In the genomic region with DNA sequence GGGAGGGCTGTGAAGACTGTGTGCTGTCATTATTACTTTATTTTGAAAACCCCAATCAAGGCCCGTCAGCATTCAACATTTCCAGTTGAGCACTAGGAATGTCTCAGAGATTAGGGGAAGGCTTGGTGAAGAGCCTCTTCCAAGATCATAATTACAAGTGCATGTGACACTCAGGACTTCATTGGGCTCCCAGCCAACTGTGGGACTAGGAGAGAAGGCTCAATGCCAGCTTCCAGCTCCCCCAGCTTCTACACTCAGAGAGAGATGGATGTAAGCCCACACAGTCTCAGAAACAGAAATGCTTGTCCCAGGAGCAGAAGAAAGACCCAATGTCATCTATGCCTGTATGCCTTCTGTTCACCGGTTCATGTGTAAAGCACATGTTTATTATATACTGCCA, we compare ENCODE assay signal across 18 mouse cellular contexts.
A peak's percentile ranks its signal among the peaks of the same experiment; 100 is the strongest.
DNase-seq lines count a peak whose midpoint lies in the region; ATAC-seq lines count a peak whose summit lies in the region.
"Had no signal": no experiment of that assay in that cellular context is flagged by ENCODE, and none has a peak within 500 bp of the region (broad histone marks: within the 10 kb centered on the region; RNA-seq: fewer than 3 reads in every experiment).

No protein-coding gene starts in this region.

- H3K27me3 ChIP-seq in forebrain, embryonic 14.5 days (replicated peaks; ENCODE audit: control insufficient read depth, insufficient read depth, low read length), result no peaks in the 10 kb centered on the region
- no peaks in the 10 kb centered on the region for H3K27me3 ChIP-seq in forebrain, embryonic 16.5 days (replicated peaks; ENCODE audit: control insufficient read depth, insufficient read depth, low read length)
- no peaks in the 10 kb centered on the region for H3K27me3 ChIP-seq in kidney, embryonic 14.5 days (ENCODE audit: control insufficient read depth, insufficient read depth, low read length)
- H3K27me3 ChIP-seq: CH12.LX; hindbrain, embryonic 13.5 days; kidney, embryonic 15.5 days; midbrain, embryonic 12.5 days; neural tube, embryonic 12.5 days had no signal

- H3K4me3 ChIP-seq in forebrain, embryonic 14.5 days (ENCODE audit: low read depth, low read length), result no peak overlapping the region
- H3K4me3 ChIP-seq in forebrain, embryonic 16.5 days (replicated peaks; ENCODE audit: low read length), result no peak overlapping the region
- H3K4me3 ChIP-seq in kidney, embryonic 14.5 days (ENCODE audit: low read length), result no peak overlapping the region
- H3K4me3 ChIP-seq: hindbrain, embryonic 13.5 days; kidney, embryonic 15.5 days; midbrain, embryonic 12.5 days; neural tube, embryonic 12.5 days had no signal

- intact Hi-C loops in left cerebral cortex, postnatal 36 days (cut with DNase I), result no loop called here

- H3K9me3 ChIP-seq in forebrain, embryonic 14.5 days (replicated peaks; ENCODE audit: control insufficient read depth, low read length), result no peaks in the 10 kb centered on the region
- H3K9me3 ChIP-seq in forebrain, embryonic 16.5 days (ENCODE audit: control insufficient read depth, low read length), result no peaks in the 10 kb centered on the region
- H3K9me3 ChIP-seq in kidney, embryonic 14.5 days (ENCODE audit: control insufficient read depth, low read length), result no peaks in the 10 kb centered on the region
- H3K9me3 ChIP-seq: hindbrain, embryonic 13.5 days; kidney, embryonic 15.5 days; midbrain, embryonic 12.5 days; neural tube, embryonic 12.5 days had no signal

- no peaks in the 10 kb centered on the region for H3K4me1 ChIP-seq in forebrain, embryonic 14.5 days (ENCODE audit: control insufficient read depth, insufficient read depth, low read length)
- H3K4me1 ChIP-seq in forebrain, embryonic 16.5 days (replicated peaks; ENCODE audit: control insufficient read depth, insufficient read depth, low read length), result no peaks in the 10 kb centered on the region
- H3K4me1 ChIP-seq in kidney, embryonic 14.5 days (ENCODE audit: control insufficient read depth, insufficient read depth, low read length), result no peaks in the 10 kb centered on the region
- H3K4me1 ChIP-seq: hindbrain, embryonic 13.5 days; kidney, embryonic 15.5 days; midbrain, embryonic 12.5 days; neural tube, embryonic 12.5 days had no signal

- peak; percentile 4 for DNase-seq in forebrain, embryonic 14.5 days (ENCODE audit: low spot score)
- peak; percentile 20 for DNase-seq in kidney, postnatal 14 days
- peak; percentile 22 to 23 for DNase-seq in right cerebral cortex, postnatal 10 days (ENCODE audit: low spot score in 2 of 2)
- no peak for DNase-seq in right cerebral cortex, adult 2 months (ENCODE audit: low spot score in 2 of 2)
- DNase-seq in left cerebral cortex, postnatal 36 days (ENCODE audit: low spot score in 2 of 2), result no peak
- DNase-seq: cerebellum, adult 9-11 months; gastrocnemius, postnatal 10 days; liver, postnatal 0 days; spleen, adult 18-20 months; thymus, postnatal 25 days had no signal

- H3K36me3 ChIP-seq in forebrain, embryonic 14.5 days (ENCODE audit: control insufficient read depth, insufficient read depth, low read length), result no peaks in the 10 kb centered on the region
- no peaks in the 10 kb centered on the region for H3K36me3 ChIP-seq in forebrain, embryonic 16.5 days (ENCODE audit: control insufficient read depth, insufficient read depth)
- no peaks in the 10 kb centered on the region for H3K36me3 ChIP-seq in kidney, embryonic 14.5 days (ENCODE audit: control insufficient read depth, insufficient read depth, low read length)
- H3K36me3 ChIP-seq: hindbrain, embryonic 13.5 days; kidney, embryonic 15.5 days; midbrain, embryonic 12.5 days; neural tube, embryonic 12.5 days had no signal

- H3K27ac ChIP-seq in forebrain, embryonic 14.5 days (ENCODE audit: low read depth, low read length), result no peak overlapping the region
- no peak overlapping the region for H3K27ac ChIP-seq in forebrain, embryonic 16.5 days (ENCODE audit: low read length)
- H3K27ac ChIP-seq in kidney, embryonic 14.5 days (ENCODE audit: low read depth, low read length), result no peak overlapping the region
- H3K27ac ChIP-seq: hindbrain, embryonic 13.5 days; kidney, embryonic 15.5 days; midbrain, embryonic 12.5 days; neural tube, embryonic 12.5 days had no signal

- WGBS in forebrain, embryonic 14.5 days, result 91% methylated on average over 2 of the region's 2 CpGs
- WGBS in forebrain, embryonic 16.5 days, result 79% methylated on average over 2 of the region's 2 CpGs
- 82% methylated on average over 2 of the region's 2 CpGs for WGBS in kidney, embryonic 14.5 days

- no peak overlapping the region for H3K9ac ChIP-seq in forebrain, embryonic 14.5 days (ENCODE audit: low read length)
- H3K9ac ChIP-seq in forebrain, embryonic 16.5 days (replicated peaks; ENCODE audit: low read depth, low read length), result no peak overlapping the region
- no peak overlapping the region for H3K9ac ChIP-seq in kidney, embryonic 14.5 days (ENCODE audit: low read depth, low read length)
- H3K9ac ChIP-seq: hindbrain, embryonic 13.5 days; kidney, embryonic 15.5 days; liver, postnatal 0 days; midbrain, embryonic 12.5 days; neural tube, embryonic 12.5 days had no signal

- no peak overlapping the region for H3K4me2 ChIP-seq in forebrain, embryonic 14.5 days (ENCODE audit: low read length)
- H3K4me2 ChIP-seq in forebrain, embryonic 16.5 days (ENCODE audit: low read length), result no peak overlapping the region
- no peak overlapping the region for H3K4me2 ChIP-seq in kidney, embryonic 14.5 days (replicated peaks; ENCODE audit: low read depth, low read length)
- H3K4me2 ChIP-seq: hindbrain, embryonic 13.5 days; kidney, embryonic 15.5 days; midbrain, embryonic 12.5 days; neural tube, embryonic 12.5 days had no signal

- no peak for ATAC-seq in forebrain, embryonic 14.5 days
- no peak for ATAC-seq in forebrain, embryonic 16.5 days
- ATAC-seq in kidney, embryonic 14.5 days (ENCODE audit: low FRiP score, low TSS enrichment), result no peak
- ATAC-seq: intestine, embryonic 16.5 days; liver, postnatal 0 days had no signal

Comparison
In these comparisons a context has a peak if more than half of its experiments do, and no peak if none do; other contexts are left out.
1. DNase-seq: peak in forebrain, embryonic 14.5 days (single experiment), kidney, postnatal 14 days (single experiment) and right cerebral cortex, postnatal 10 days (2 of 2); none in right cerebral cortex, adult 2 months (0 of 2) and left cerebral cortex, postnatal 36 days (0 of 2).